Mouse (Mus musculus): Measurements from ENCODE around the gene Rora. TPM values are rescaled to one million over a fixed set of nuclear protein-coding genes. Genes with fewer than 3 reads are reported as not detected.

Gene Rora
- polyA plus RNA-seq, 1 experiment from 2014 or later = 12.5 TPM

GRCm38 (mm10) chr9:69194638-69195605 is 541.3 kb downstream of the Rora start:
- Histone ChIP-seq H3K4me2 (replicated peaks) (no peak overlapping the region), H3K36me3 (no peaks in the 10 kb centered on the region), H3K4me3 (no peak overlapping the region), H3K9me3 (no peaks in the 10 kb centered on the region), H3K27ac (no peak overlapping the region), H3K4me1 (no peaks in the 10 kb centered on the region), H3K9ac (no peak overlapping the region), H3K27me3 (no peaks in the 10 kb centered on the region)
- WGBS = 89% methylated on average over 13 of the region's 13 CpGs
- ATAC-seq (ENCODE audit: insufficient number of reproducible peaks, insufficient read depth, low FRiP score, low TSS enrichment) = no peak

GRCm38 (mm10) chr9:69213796-69214195 is 560.2 kb downstream of the Rora start:
- Histone ChIP-seq H3K4me2 (replicated peaks) (no peak overlapping the region), H3K4me1 (peaks cover 3% of the 10 kb centered on the region; the same call in 1 of the 2 replicates), H3K27ac (no peak overlapping the region), H3K27me3 (no peaks in the 10 kb centered on the region), H3K4me3 (no peak overlapping the region), H3K9me3 (no peaks in the 10 kb centered on the region), H3K9ac (no peak overlapping the region), H3K36me3 (no peaks in the 10 kb centered on the region)
- no peak for ATAC-seq (ENCODE audit: insufficient number of reproducible peaks, insufficient read depth, low FRiP score, low TSS enrichment)
- WGBS = 67% methylated on average over 5 of the region's 5 CpGs

- H3K4me1 ChIP-seq = peaks cover 17% of the 10 kb centered on the region; the same call in 1 of the 2 replicates
- no peaks in the 10 kb centered on the region for H3K36me3 ChIP-seq
- H3K4me3 ChIP-seq = no peak overlapping the region
- ATAC-seq (ENCODE audit: insufficient number of reproducible peaks, insufficient read depth, low FRiP score, low TSS enrichment) = no peak
- no peak overlapping the region for H3K4me2 ChIP-seq (replicated peaks)
- 44% methylated on average over 3 of the region's 3 CpGs for WGBS
- no peaks in the 10 kb centered on the region for H3K9me3 ChIP-seq
- H3K27me3 ChIP-seq = no peaks in the 10 kb centered on the region
- H3K9ac ChIP-seq = no peak overlapping the region
- H3K27ac ChIP-seq = no peak overlapping the region
Observed at GRCm38 (mm10) chr9:69224841-69225240, 571.3 kb downstream of the Rora start.

- Histone ChIP-seq H3K9ac (no peak overlapping the region), H3K9me3 (no peaks in the 10 kb centered on the region), H3K4me1 (peaks cover 17% of the 10 kb centered on the region; the same call in 1 of the 2 replicates), H3K27me3 (no peaks in the 10 kb centered on the region), H3K4me2 (replicated peaks) (no peak overlapping the region), H3K27ac (no peak overlapping the region), H3K4me3 (no peak overlapping the region), H3K36me3 (no peaks in the 10 kb centered on the region)
- ATAC-seq (ENCODE audit: insufficient number of reproducible peaks, insufficient read depth, low FRiP score, low TSS enrichment) = no peak
- 38% methylated on average over 3 of the region's 3 CpGs for WGBS
Observed at GRCm38 (mm10) chr9:69226424-69226823, 572.8 kb downstream of the Rora start.

GRCm38 (mm10) chr9:69227806-69228205 is 574.2 kb downstream of the Rora start:
- Histone ChIP-seq H3K27ac (no peak overlapping the region), H3K4me2 (replicated peaks) (no peak overlapping the region), H3K36me3 (no peaks in the 10 kb centered on the region), H3K9me3 (no peaks in the 10 kb centered on the region), H3K4me3 (no peak overlapping the region), H3K4me1 (peaks cover 17% of the 10 kb centered on the region; the same call in 1 of the 2 replicates), H3K9ac (no peak overlapping the region), H3K27me3 (no peaks in the 10 kb centered on the region)
- 85% methylated on average over 6 of the region's 6 CpGs for WGBS
- ATAC-seq (ENCODE audit: insufficient number of reproducible peaks, insufficient read depth, low FRiP score, low TSS enrichment) = no peak

GRCm38 (mm10) chr9:69229935-69230334 is 576.3 kb downstream of the Rora start:
- Histone ChIP-seq H3K4me2 (replicated peaks) (no peak overlapping the region), H3K9ac (no peak overlapping the region), H3K27ac (no peak overlapping the region), H3K27me3 (no peaks in the 10 kb centered on the region), H3K9me3 (no peaks in the 10 kb centered on the region), H3K4me1 (peaks cover 11% of the 10 kb centered on the region; the same call in 1 of the 2 replicates), H3K4me3 (no peak overlapping the region), H3K36me3 (no peaks in the 10 kb centered on the region)
- no peak for ATAC-seq (ENCODE audit: insufficient number of reproducible peaks, insufficient read depth, low FRiP score, low TSS enrichment)
- 82% methylated on average over 7 of the region's 7 CpGs for WGBS

- Histone ChIP-seq H3K27me3 (no peaks in the 10 kb centered on the region), H3K9me3 (no peaks in the 10 kb centered on the region), H3K9ac (no peak overlapping the region), H3K4me1 (peaks cover 7% of the 10 kb centered on the region; the same call in 1 of the 2 replicates), H3K36me3 (no peaks in the 10 kb centered on the region), H3K27ac (no peak overlapping the region), H3K4me3 (no peak overlapping the region), H3K4me2 (replicated peaks) (no peak overlapping the region)
- no peak for ATAC-seq (ENCODE audit: insufficient number of reproducible peaks, insufficient read depth, low FRiP score, low TSS enrichment)
- 35% methylated on average over 7 of the region's 7 CpGs for WGBS
Observed at GRCm38 (mm10) chr9:69234526-69234925, 580.9 kb downstream of the Rora start.

- Histone ChIP-seq H3K27me3 (no peaks in the 10 kb centered on the region), H3K27ac (no peak overlapping the region), H3K9ac (no peak overlapping the region), H3K4me1 (peaks cover 12% of the 10 kb centered on the region), H3K9me3 (no peaks in the 10 kb centered on the region), H3K36me3 (no peaks in the 10 kb centered on the region), H3K4me2 (replicated peaks) (no peak overlapping the region), H3K4me3 (no peak overlapping the region)
- ATAC-seq (ENCODE audit: insufficient number of reproducible peaks, insufficient read depth, low FRiP score, low TSS enrichment) = no peak
- 68% methylated on average over 10 of the region's 10 CpGs for WGBS
Observed at GRCm38 (mm10) chr9:69237316-69237715, 583.7 kb downstream of the Rora start.

GRCm38 (mm10) chr9:69242538-69242937 is 589.0 kb downstream of the Rora start:
- no peak for ATAC-seq (ENCODE audit: insufficient number of reproducible peaks, insufficient read depth, low FRiP score, low TSS enrichment)
- 29% methylated on average over 6 of the region's 6 CpGs for WGBS
- Histone ChIP-seq H3K9ac (no peak overlapping the region), H3K36me3 (no peaks in the 10 kb centered on the region), H3K27ac (no peak overlapping the region), H3K27me3 (no peaks in the 10 kb centered on the region), H3K4me1 (peaks cover 24% of the 10 kb centered on the region), H3K4me2 (replicated peaks) (no peak overlapping the region), H3K9me3 (no peaks in the 10 kb centered on the region), H3K4me3 (no peak overlapping the region)

GRCm38 (mm10) chr9:69243626-69244025 is 590.0 kb downstream of the Rora start:
- Histone ChIP-seq H3K4me2 (replicated peaks) (no peak overlapping the region), H3K36me3 (no peaks in the 10 kb centered on the region), H3K9ac (no peak overlapping the region), H3K4me1 (peaks cover 23% of the 10 kb centered on the region), H3K27me3 (no peaks in the 10 kb centered on the region), H3K9me3 (no peaks in the 10 kb centered on the region), H3K4me3 (no peak overlapping the region), H3K27ac (no peak overlapping the region)
- 17% methylated on average over 6 of the region's 6 CpGs for WGBS
- ATAC-seq (ENCODE audit: insufficient number of reproducible peaks, insufficient read depth, low FRiP score, low TSS enrichment) = no peak

- WGBS = 77% methylated on average over 3 of the region's 3 CpGs
- no peak overlapping the region for H3K9ac ChIP-seq
- ATAC-seq (ENCODE audit: insufficient number of reproducible peaks, insufficient read depth, low FRiP score, low TSS enrichment) = no peak
- no peaks in the 10 kb centered on the region for H3K9me3 ChIP-seq
- H3K4me3 ChIP-seq = no peak overlapping the region
- no peaks in the 10 kb centered on the region for H3K36me3 ChIP-seq
- no peak overlapping the region for H3K27ac ChIP-seq
- H3K4me2 ChIP-seq (replicated peaks) = no peak overlapping the region
- H3K4me1 ChIP-seq = peaks cover 23% of the 10 kb centered on the region
- no peaks in the 10 kb centered on the region for H3K27me3 ChIP-seq
Observed at GRCm38 (mm10) chr9:69246225-69246624, 592.6 kb downstream of the Rora start.

- H3K27ac ChIP-seq = no peak overlapping the region
- no peaks in the 10 kb centered on the region for H3K36me3 ChIP-seq
- H3K27me3 ChIP-seq = no peaks in the 10 kb centered on the region
- peaks cover 9% of the 10 kb centered on the region; the same call in 1 of the 2 replicates for H3K4me1 ChIP-seq
- no peak for ATAC-seq (ENCODE audit: insufficient number of reproducible peaks, insufficient read depth, low FRiP score, low TSS enrichment)
- H3K9me3 ChIP-seq = no peaks in the 10 kb centered on the region
- no peak overlapping the region for H3K4me2 ChIP-seq (replicated peaks)
- H3K4me3 ChIP-seq = no peak overlapping the region
- 98% methylated on average over 3 of the region's 3 CpGs for WGBS
- H3K9ac ChIP-seq = no peak overlapping the region
Observed at GRCm38 (mm10) chr9:69249586-69249985, 596.0 kb downstream of the Rora start.
